Mouse (Mus musculus) lung, postnatal 25 days (tissue): ENCODE results near the gene Osbpl5.
"Not testable (repeated sequence)": the region's sequence is repeated elsewhere in the genome, so short reads cannot be mapped to it uniquely, and the experiment has no call there.

Source experiments
- DNase-seq: peaks from one replicate; pipeline ENCODE4 v3.0.0; 2022; ENCODE audit warnings: low spot score

Gene Osbpl5

DNA sequence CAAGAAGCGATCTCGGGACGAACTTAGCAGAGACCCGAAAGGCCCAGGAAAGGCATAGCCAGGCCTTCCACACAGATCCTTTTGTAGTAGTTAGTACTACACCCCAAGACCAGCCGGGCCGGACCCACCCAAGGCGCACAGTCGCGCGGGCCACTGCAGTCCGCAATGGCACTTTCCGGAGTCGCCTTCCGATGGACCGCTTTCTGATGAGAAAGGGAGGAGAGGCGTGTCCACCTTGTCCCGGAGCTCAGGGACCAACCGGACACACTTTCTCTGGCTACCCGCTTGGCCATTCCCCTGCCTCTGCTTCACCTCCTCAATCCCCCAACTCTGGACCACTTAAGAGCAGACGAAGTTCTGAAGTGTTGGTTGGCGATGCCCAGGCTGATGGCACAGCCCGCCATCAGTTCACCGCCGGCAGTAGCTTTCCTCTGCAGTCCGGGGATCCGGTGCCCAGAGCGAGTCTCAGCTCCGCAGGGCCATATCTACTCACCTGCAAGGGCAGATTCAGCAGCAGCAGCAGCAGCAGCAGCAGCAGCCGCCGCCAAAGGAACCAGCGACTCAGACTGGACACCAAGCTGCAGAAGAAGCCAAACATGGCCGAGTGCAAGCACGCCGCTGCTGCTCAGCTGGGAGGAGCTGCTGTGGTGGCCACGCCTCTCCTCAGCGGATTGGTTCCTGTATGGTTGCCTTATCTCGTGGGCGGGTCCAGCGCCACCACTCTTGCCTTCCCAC, 107.6 kb downstream of the Osbpl5 start, which contains the start of gene Tnfrsf22:
Gene Tnfrsf22 (minus strand): TSS at position 628 of the 735 bp plus-strand sequence.
- DNase-seq, result peak; percentile 87

DNA sequence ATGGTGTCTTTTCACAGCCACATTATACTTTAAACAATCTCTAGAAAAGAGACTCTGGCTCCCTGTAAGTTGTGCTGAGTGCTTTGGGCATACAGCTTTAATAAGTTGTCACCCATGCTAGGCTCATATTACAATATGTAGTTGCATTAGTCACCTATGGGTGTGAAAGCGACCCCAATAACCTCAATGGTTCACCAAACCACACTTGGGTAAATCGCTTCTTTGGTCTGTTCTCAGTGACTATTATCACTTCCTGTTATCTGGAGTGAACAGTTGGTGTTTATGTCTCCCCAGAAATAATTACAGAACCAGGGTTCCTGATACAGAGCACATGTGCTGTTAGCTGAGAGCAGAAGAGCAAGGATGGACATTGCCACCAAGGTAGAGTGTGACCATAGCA, 112.8 kb downstream of the Osbpl5 start:
- not testable (repeated sequence) for DNase-seq
